Mouse (Mus musculus): ENCODE data around the gene Fam19a5.

The Fam19a5 gene

DNA sequence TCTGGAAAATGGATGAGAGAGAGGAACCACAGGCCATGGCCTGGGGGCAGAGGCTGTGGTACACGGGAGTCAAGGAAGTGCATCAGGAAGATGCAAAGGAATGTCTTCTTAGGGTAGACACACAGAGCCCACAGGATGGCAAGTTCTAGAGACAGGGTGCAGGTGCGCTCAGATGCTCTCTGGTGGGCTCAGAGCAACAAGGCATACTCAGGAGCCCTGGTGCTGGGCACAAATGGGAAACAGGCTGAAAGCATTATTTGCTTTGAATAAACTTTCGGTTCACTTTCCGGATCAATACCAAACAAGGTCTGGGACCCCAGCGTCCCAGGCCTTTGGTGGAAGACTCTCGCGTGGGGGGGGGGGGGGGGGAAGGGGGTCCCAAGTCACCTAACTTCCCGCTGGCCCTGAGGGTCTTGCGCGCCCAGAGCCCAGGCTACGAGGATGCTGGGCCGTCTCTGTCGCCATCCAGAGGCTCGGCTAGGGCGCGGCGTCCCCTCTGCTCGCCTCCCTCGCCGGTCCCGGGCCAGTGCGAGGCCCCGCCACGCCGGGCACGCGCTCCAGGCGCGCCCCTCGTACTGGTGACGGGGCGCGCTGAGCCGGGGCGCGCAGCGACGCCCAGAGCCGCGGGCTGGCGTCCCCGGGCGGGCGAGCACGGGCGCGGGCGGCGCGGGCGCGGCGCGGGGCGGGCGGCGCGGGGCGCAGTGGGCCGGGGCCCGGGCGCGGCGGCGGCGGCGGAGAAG, at the start of gene Fam19a5:
TSS of gene Fam19a5 (plus strand) at position 701 of the 740 bp plus-strand sequence.
- no peak for DNase-seq (ENCODE audit: low spot score)

DNA sequence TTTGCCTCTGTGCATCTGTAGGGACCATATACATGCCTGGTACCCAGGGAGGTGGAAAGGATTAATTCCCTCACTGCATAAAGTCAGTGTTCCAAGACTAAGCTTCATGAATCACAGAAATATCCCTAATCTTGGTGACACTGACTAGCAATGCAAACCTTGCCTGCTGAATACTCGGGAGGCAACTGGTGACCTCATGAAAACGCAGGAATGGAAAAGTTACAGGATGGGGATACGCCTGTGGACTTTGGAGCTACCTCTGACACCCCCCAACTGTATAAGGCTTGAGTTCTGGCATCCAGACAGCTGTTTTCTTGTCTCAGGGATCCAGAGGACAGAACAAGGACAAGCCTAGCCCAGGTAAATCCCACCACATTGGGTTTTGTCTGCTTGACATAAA, 42.4 kb upstream of the Fam19a5 start:
- no peak for DNase-seq (ENCODE audit: low spot score)

DNA sequence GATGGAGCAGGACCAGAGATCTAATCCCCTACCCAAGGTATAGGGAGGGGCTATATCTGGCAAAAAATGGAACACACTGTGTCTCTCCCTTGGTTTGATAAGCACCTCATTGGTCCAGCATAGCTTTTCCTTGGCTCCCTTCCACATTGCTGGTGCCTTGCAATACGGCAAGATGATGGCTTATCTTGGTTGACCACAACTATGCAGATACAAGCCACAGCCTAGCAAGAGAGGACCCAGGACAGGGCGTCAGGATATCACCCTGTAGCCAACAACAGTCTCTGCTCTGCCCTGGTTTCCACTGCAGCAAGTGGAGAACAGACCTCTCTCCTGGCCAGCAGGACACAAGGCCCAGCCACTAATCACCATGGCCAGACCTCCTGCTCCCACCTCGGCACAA, 36.8 kb upstream of the Fam19a5 start:
- no peak for DNase-seq (ENCODE audit: low spot score)

DNA sequence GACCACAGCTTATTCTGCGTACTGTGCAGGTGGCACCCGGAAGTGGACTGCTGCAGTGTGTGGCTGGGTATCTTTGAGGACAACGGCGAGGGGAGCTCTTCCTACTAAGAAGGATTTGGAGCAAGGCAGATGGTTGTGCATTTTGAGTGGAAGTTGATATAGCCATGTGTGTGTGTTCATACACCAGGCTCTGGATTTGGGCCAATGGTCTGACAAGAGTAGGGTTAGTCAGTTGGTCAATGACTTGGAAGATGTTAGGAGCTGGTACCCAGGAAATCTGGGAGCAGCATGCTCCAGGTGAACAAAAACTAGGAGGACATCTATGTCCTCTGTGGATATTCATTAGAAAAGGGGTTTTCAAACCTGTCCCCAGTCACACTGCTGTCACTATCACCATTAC, 33.2 kb upstream of the Fam19a5 start:
- no peak for DNase-seq (ENCODE audit: low spot score)

DNA sequence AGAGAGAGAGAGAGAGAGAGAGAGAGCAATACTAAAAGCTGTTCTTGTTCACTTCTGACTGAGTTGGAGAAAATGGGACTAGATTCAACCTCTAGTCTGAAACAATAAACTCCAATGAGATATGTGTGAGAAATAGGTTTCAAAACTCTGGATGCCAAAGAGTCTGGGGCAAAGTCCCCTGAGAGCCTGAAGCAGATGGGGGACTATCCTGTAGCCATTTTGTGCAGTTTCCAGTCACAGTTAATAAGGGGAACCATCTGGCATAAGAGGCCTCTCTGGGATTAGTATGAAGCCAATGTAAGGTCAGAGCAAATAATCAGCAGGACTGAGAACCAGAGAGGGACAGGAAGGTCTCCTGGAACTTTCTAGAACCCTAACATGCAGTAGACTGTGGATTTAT, 25.9 kb upstream of the Fam19a5 start:
- DNase-seq (ENCODE audit: low spot score) = no peak

DNA sequence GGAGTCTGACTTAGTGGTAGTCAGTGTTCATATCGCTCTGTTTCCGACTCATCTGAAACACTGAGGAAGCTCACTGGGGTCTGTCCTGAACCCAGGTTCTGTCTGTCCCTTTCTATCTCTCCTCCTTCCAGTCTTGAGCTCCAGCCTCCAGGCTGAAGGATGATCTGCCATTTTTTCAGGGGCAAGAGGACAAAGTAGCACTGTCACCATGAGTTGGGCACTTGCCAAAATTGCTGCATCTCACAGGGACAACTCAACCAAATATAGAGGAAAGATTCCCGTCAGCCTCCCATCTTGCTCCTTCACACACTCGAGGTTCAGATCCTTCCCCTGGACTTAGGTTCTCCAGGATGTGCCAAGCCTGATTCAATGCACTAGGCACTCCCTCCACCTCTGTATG, 14.8 kb upstream of the Fam19a5 start:
- no peak for DNase-seq (ENCODE audit: low spot score)

DNA sequence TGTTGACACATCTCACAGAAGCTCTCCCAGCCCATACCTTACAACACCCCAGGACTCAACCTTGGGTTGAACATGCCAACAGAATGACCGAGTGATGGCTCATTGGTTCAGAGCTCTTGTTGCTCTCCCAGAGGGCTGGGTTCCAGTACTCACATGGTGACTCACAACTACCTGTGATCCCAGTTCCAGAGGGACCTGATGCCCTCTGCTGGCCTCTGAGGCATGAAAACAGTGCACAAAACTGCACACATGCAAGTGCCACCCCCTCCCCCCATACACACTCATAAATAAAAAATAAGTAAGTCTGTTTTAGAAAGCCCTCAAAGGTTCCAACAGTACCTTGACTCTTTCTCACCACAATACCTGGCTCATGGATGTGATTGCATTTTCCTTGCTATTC, 2.4 kb upstream of the Fam19a5 start:
- DNase-seq (ENCODE audit: low spot score) = no peak

DNA sequence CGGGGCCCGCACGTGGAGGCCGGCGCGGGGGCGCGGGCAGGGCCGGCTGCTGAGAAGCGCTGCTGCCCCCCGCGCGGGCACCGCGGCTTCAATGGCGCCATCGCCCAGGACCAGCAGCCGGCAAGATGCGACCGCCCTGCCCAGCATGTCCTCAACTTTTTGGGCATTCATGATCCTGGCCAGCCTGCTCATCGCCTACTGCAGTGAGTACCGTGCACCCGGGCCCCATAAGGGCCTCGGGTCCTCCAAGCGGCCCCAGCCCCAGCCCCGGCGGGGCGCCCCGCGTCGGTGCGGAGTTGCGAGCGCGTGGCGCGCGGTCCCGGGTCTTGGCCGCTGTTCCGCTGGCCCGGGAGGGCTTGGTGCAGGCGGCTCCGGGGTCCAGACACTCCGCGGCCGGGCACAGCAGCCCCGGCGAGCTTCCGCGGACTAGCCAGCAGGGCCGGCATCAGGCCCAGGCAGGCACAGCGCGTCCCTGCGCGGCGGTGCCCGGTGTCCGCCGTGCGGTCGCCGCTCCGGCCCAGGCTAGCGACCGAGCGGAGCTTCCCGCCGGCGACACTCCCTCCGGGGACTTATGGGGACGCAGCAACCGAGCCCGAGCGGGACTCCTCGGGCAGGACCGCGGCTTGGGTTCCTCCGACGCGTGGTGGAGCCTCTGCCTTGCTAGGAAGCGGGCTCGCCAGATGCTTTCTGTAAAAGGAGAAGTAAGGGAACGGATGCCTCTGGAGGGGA, 466 bp downstream of the Fam19a5 start:
- DNase-seq (ENCODE audit: low spot score) = peak; percentile 31

DNA sequence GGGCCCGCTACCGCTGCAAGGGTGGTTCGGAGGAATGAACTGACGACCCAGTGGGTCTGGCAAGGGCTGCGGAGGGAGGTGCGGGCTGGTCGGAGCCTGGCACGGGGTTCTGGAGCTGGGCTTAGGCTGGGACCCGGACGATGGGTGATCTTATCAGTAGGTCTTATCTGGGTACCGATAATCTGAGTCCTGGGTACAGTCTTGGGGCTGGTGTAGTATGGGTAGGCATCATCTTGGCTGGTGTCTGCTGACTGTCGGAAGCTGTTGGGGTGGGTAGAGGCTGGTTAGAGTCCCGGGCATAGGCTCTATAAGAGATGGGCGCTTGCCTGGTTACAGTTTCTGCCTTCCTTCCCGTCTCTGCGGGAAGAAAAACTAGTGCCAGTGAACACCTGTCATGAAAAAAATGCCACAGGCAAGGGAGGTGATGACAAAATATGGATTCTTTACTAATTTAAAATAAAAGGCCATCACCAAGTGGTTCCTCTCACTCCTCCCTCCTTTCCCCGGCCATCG, 1.1 kb downstream of the Fam19a5 start:
- DNase-seq (ENCODE audit: low spot score) = no peak

DNA sequence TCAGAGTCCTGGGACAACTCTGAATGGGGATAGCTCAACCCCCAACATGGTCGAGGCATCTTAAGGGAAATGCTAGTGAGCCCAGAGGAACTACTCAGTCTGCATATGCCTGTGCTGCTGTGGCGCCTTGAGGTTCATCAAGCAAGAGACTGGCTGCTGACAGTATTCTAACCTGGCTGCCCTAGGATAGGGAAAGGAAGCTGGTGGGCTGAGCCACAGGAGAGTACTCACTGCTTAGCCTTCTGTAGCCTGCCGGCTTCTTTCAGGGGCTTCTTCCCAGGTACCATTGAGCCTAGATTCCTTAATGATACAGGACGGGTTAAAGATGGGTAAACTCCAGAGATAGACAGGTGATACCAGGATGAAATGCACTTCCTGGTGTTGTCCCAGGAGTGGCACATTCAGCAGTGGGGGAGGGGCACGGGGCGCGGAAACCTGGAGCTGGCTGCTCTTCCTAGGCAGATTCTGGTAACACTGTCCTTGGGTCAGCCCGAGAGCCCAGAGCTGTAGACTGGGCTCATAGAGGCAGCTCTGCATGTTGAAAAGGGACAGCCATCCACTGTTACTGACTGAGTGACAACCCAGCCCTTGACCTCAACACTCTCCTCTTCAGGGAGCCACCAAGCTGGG, 1.7 kb downstream of the Fam19a5 start:
- no peak for DNase-seq (ENCODE audit: low spot score)

DNA sequence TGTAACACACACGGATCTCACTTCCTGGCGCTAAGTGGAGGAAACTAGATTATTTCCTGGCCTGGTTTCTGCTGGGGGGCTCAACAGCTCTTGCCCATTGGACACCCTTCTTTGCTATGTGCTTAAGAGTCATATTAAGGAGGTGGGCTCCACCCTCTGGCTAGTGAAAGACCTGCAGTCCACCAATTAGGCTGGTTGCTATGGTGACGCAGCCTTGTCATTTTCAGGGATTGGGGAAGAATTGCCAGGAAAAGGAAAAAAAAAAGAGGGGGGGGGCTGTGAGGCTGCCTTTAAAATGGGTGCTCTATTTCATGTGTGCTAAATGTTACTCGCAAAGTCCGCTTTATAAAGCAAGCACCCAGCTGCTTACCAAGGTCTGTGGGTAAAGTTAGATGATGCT, 2.9 kb downstream of the Fam19a5 start:
- DNase-seq (ENCODE audit: low spot score) = no peak

DNA sequence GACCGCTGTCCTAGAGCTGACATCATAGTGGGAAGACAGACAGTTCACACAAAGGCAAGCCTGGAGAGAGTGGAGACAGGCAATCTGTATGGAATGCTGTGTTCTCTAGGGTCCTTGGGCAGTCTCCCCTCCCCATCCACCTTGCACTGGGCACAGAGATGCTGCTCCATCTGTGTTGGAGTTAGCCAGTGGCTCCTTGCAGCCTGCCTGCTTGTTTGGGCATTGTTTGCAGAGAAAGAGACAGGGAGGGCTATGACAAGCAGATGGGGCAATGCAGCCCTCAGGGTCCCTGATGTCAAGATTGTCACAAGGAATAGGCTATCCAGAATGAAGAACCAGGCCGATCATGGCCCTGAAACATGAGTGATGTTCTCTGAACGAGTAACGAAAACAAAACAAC, 5.6 kb downstream of the Fam19a5 start:
- no peak for DNase-seq (ENCODE audit: low spot score)

DNA sequence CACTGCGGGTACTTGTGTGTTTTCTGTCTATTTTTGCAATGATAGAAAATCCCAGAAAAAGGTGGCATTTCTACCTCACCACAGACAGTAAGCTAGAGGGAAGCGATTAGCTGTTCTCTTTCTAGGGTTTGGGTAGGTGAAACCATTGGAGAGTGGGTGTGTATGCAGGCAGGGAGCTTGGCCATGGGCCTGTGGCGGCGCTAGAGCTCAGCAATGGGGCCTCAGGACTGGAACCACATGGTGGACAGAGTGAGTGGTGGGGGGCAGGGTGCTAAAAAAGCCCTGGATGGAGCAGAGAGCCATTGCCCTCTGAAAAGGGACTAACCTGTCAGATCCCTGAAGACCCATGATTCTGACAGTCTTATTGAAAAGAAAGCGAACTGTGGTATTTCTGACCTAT, 6.7 kb downstream of the Fam19a5 start:
- no peak for DNase-seq (ENCODE audit: low spot score)

DNA sequence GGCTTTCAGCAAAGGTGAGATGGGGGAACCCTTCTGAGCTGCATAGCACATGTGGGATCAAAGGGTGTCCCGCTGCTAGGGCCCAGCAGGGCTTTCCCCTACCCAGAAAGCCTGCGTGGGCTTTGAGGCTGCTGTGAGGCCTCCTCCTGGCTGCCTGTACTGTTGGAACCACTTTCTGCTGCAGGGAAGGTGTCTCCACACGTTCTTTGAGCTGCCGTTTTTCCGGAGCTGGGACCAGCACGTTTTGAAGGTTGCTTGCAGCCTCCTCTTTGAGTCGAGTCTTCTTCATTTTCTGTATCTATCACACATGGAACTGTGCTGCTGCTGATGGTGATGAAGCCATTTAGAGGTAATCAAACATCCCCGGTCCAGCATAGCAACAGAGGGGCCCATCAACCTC, 7.5 kb downstream of the Fam19a5 start:
- DNase-seq (ENCODE audit: low spot score) = no peak

DNA sequence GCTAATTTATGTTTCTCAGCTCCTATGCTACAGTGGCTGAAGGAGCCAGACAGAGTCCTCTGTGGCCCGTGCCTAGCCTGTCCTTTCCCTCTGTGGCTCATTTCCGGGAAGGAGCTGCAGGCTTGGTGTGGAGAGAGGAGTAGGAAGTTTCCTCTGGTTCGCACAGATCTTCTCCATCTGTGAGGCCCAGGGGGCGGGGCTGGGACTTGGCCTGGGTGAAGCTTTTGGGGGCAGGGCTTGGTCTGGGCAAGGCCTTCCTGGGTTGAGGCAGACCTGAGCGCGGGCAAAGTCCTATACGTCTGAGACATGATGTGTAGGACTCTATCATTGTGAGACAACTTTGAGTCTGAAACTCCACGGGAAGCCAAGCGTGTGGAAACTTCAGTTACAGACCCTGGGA, 11.7 kb downstream of the Fam19a5 start:
- no peak for DNase-seq (ENCODE audit: low spot score)

DNA sequence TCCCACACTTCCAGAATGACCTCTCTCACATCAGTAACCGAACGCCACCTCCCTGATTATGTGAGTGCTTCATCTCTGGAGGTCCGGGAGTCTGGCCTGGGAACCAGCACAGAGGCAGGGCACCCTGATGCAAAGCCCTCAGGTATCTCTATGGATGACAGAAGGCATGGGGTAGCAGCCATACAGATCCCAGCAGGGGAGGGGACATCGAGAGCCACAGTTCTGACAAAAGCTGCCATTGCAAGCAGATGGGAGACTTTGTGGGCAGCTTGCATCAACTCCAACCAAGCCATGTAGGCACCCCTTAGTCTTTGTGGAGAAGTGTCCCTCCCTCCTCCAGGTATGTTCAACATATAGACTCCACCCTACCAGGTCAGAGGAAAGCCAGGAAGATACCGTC, 20.2 kb downstream of the Fam19a5 start:
- no peak for DNase-seq (ENCODE audit: low spot score)

DNA sequence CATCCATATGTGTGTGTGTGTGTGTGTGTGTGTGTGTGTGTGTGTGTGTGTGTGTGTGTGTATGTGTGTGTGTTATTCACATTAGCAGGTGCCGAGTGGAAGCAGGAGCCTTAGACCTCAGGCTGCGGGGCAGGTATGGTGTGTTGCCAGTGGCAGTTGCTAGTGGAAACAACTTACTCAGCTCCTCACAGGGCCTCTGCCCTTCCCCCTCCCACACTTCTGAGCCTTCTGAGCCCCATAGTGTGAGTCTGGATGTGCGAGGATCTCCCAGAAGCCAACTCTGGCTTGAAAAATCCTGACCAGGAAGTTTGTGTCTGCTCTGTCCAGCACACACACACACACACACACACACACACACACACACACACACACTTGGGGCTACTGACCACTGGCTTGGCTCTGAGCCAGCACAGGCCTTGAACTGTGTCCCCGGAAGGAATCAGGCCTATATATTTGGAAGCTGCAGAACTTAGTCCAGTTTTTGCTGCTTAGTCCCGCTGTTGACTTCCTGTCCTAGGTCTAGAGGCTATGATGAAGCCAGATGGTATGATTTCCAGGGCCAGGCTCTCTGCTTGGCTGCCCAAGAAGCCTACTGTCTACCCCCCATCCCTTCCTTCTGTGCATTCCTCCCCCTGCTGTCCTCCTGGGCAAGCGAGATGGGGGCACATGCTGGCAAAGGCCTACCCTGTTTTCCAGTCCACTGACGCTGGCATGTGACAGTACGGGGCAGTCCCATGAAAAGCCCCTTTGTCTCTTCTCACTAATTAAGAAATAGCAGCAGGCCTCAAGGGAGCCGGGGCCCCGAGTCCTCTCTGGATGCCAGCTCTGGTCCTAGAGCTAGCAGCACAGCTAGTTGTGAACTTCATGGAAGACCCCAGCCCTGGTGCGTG, 22.2 kb downstream of the Fam19a5 start:
- no peak for DNase-seq (ENCODE audit: low spot score)

DNA sequence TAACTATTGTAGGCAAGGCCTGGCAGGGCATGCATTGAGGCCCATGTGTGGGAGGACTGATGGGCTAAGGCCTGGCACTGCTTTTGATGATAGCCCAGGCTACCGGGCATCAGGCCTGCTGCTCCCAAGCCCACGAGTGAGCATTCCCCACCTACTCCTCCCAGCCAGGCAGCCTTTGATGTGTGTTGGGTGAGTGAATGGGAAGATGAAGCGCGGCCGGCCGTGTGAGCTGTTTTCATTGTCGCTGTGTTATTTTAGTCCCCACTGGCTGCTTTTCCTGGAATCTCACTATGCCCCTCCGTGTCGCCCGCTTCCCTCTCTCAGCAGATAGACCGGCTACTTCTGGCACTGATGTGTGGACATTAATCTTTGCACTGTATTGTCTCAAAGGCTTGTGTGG, 26.1 kb downstream of the Fam19a5 start:
- no peak for DNase-seq (ENCODE audit: low spot score)

DNA sequence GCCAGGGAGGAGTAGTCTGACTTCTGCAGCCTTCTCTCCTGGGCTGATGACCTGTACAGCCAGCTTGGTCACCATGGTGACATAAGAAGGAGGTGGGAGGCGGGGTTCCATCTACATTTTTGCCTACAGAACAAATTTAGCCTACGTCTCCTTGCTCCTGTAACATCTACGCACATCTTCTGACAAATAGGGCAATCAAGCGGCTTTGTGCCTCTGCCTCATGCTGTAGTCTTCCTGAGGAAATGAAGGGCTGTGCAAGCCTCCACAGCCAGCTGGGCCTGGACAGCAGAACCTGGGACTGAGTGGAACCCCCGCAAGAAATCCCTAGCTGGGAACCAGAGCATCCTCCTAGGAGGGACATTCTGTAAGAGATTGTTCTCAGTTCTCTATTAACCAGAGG, 35.8 kb downstream of the Fam19a5 start:
- no peak for DNase-seq (ENCODE audit: low spot score)

DNA sequence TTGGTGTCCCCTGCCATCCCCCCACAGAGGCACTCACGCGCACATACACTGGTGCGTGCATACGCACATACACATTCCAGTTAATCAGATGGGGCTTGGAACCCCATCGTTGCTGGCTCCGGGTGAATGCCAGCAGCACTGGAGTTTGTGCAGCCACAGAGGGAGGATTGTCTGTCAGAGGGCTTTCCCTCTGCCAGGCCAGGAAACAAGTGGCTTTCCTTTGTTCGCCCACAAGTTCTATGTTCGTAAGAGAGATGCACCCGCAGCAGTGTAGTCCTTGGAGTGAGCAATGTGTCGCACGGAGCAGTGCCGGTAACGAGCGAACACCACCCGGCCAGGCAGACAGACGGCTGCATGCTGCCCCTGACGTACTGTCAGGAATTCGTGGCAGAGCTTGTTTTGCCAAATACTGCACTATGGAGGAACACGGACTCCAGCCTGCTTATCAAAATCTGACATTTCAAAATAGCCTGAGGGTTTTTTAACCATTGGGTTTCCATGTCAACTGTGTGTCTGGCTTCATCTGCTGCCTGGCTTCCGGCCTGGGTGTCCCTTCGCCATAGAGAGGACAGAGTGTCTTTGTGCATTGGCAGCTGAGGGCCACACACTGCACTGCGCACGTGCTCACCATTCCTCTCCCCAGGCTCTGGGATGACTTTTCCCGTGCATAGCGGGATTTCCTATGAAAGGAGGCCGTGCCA, 40.0 kb downstream of the Fam19a5 start:
- DNase-seq (ENCODE audit: low spot score) = no peak

DNA sequence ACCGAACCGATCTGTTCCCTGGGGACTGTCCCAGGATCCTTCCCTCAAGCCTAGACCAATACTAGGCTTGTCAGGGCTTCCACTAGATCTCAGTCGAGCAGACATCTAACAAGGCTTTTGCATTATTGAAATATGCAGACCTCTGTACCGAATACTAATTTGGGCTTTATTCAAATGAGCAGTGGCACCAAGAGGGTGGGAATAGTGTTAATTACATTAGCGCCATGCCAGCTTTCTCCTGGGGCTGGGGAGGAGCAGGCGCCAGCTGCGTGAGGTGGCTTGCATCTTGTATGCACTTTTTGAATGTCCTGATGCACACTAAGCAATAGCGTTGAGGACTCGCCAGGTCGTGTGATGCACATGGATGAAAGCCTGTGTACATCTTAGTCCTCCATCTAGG, 46.9 kb downstream of the Fam19a5 start:
- no peak for DNase-seq (ENCODE audit: low spot score)

DNA sequence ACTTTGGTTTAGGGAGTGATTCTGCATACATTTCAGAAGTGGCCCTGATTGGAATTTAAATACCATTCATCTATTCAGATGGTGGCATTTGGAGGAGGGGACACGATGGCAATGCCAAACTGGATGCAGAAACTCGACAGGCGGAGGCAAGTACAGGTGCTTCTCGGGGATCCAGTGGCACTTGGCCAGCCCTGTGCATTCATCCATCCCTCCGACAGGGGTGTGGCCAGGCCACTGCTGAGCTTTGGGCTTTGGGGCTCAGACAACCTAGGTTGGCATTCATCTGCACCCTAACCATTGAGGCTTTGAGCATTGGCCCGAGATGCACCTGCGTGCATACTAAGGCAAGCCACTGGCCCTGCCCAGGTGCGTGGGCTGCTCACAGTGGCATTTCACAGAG, 52.6 kb downstream of the Fam19a5 start:
- no peak for DNase-seq (ENCODE audit: low spot score)

Data from yolk sac, embryonic 10.5 days (tissue).